Mouse (Mus musculus) erythroid progenitor cell, adult 5-6 weeks (primary cell): ENCODE measurements at regions not wholly inside any gene's neighbourhood (a gene's known extent, or its start where the extent isn't known, plus 50 kb on each side); places are given as distances from the start of the nearest gene placed in this dataset.
A peak's percentile ranks its signal among the peaks of the same experiment; 100 is the strongest.

Experiments used
- ATAC-seq: replicated peaks from 2 replicates; pipeline ENCODE4 v1.8.0; 2016; ENCODE audit warnings: moderate number of reproducible peaks, mild to moderate bottlenecking, moderate TSS enrichment, inconsistent platforms; ENCODE audit not compliant: poor library complexity, low FRiP score, severe bottlenecking

GRCm38 (mm10) chr17:4765723-4766122 is 228.4 kb upstream of the Arid1b start:
- no peak for ATAC-seq

DNA sequence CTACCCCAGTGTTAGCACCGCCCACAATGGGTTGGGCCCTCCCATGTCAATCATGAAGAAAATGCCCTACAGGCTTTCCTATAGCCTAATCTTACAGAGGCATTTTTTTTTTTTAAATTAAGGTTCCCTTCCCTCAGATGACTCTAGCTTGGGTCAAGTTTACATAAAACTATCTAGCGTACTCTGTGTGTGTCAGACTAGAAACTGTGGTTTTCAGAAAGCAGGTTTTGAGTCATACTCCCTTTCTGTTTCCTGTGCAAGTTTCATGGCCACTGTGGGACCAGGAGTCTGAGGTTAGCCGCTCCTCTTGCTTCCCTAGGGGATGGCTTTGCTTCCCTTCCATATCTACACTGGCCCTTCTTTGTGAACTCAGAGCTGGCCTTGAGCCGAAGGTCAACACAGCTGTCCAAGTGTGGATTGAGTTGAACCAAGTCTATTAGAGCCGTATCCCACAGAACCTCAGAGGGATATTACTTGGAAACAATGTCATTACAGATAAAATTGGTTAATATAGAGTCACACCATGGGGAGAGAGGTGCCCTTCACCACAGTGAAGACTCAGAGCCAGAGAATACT is 226.1 kb upstream of the Arid1b start:
- no peak for ATAC-seq

DNA sequence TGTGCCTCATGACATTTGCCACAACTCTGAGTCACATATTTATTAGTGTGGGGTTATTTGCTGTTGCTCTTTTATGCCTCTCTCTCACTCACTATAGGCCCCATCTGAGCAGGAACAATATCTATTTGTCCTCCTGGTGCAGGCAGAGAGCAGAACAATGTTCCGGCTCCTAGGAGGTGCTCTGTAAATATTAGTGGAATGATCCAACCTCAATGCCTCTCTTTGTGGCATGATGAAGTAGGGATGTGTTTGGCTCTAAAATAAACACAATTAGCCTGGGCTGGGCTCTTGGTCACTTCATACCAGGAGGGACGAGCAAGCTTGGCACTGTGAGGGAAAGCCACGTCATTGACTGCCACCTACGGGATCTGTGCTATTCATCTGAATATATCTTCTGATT is 224.8 kb upstream of the Arid1b start:
- no peak for ATAC-seq

GRCm38 (mm10) chr17:4770052-4770451 is 224.1 kb upstream of the Arid1b start:
- no peak for ATAC-seq

GRCm38 (mm10) chr17:4778161-4778560 is 216.0 kb upstream of the Arid1b start:
- 0 out of 2 replicates have a peak, but pooled peaks have one; percentile 66 for ATAC-seq

- ATAC-seq, result no peak
Observed at GRCm38 (mm10) chr17:4779017-4779416, 215.1 kb upstream of the Arid1b start.

DNA sequence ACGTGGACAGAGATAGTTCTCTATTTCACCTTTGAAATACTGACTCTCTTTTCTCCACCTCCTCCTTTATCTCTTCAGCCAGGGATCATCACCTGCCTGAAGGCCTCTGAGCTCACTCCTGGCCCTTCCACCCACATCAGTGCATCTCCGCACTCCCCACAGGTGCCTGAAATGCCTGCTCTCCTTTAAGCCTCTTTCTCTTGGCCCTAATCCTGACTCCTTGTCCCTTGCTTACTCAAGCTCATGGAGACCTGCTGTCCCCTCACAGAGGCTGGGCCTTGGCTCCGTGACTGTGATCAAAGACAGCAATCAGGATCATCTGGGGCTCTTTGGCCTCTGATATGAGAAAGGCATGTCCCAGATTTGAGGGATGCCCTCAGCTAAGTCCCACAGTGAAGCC is 212.5 kb upstream of the Arid1b start:
- no peak for ATAC-seq

DNA sequence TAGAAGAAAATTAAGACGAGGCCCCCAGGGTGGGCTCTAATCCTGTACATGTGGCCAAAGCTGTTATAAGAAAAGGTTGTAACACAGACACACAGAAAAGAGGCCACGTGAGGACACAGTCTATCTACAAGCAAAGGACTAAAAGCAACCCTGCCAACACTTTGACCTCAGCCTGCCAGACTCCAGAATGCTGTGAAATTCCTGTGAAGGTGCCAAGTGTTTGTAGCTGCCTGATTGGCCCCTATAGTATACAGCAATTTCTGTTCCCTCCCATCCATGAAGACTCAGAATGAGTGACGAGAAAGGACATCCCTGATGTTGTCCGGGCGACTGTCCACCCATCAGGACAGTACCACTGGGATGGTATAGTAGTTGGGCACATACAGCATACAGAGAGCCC is 209.8 kb upstream of the Arid1b start:
- no peak for ATAC-seq

GRCm38 (mm10) chr17:4785281-4785839 is 208.8 kb upstream of the Arid1b start:
- ATAC-seq, result no peak

DNA sequence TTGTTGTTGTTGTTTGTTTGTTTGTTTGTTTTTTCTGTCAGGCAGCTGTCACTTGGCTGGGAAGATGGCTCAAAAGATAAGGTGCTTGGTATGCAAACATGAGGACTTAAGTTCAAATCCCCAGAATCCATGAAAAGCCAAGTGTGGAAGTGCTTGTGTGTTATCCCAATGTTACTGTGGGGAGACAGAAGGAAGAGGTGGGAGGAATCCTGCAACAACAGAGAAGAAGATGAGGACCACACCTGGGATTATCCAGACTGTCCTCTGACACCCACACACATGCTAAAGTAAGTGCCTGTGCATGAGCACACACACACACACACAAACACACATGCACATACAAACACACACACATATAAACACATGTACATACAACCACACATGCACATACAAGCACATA is 207.6 kb upstream of the Arid1b start:
- no peak for ATAC-seq

DNA sequence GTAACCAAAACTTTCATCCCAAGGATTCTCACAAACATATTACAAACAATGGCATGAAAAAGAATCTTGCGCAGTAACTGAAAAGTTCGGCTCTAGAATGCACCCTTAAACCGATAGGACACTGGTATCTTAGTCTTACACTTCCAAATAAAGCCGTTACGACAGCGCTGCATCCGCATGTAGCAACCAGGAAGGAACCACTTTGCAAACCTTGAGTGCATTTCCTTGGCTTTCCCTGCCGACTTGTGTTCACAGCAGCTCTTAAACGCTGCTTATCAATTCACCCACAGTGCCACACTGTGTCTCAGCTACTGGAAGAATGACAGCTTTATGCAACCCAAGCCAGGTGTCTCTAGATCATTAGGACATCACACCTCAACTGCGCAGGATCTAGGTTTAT is 202.3 kb upstream of the Arid1b start:
- ATAC-seq, result no peak

- no peak for ATAC-seq
Observed at GRCm38 (mm10) chr17:4796241-4796640, 197.9 kb upstream of the Arid1b start.

- ATAC-seq, result no peak
Observed at GRCm38 (mm10) chr17:4804013-4804412, 190.1 kb upstream of the Arid1b start.

DNA sequence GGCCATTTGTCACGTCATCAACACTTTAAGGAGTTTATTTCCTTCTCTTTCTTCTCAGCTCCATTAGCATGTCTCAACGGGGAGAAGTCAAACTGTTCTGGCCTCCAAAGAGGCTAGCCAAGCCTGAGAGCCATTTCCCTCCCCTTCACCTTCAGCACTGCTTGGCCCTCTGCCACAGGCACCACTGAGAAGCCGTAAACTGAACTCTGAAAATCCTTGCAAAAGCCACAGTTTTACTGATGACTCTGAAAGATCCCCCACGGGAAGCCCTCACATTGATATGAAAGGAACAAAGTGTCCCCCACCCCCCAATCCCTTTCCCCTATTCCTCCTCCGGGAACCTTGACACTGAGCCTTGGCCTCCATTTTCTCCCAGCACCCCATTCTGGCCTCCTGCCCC is 188.1 kb upstream of the Arid1b start:
- no peak for ATAC-seq

- no peak for ATAC-seq
Observed at GRCm38 (mm10) chr17:4808926-4809325, 185.2 kb upstream of the Arid1b start.

- ATAC-seq, result no peak
Observed at GRCm38 (mm10) chr17:4813232-4813631, 180.9 kb upstream of the Arid1b start.

DNA sequence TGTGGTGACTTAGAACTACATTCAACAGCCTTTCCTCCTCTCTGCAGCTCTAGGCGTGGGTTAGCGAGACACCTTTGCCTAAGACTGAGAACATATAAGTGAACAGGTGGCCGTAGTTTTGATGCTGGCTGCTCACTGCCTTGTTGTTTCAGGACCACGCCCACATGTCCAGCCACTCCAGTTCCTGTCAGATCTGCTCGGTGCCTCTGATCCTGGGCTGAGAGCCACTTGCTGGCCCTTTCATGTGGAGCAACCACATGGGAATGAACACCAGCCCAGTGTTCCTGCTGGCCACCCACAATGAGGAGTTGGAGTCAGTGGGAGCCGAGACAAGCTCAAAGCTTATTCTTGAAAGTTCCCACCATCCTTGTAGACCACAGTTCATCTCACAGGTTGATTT is 180.5 kb upstream of the Arid1b start:
- ATAC-seq, result no peak

GRCm38 (mm10) chr17:4825221-4825895 is 168.8 kb upstream of the Arid1b start:
- ATAC-seq, result no peak

- no peak for ATAC-seq
Observed at GRCm38 (mm10) chr17:4834065-4834464, 160.1 kb upstream of the Arid1b start.

GRCm38 (mm10) chr17:4834571-4834970 is 159.6 kb upstream of the Arid1b start:
- ATAC-seq, result no peak

DNA sequence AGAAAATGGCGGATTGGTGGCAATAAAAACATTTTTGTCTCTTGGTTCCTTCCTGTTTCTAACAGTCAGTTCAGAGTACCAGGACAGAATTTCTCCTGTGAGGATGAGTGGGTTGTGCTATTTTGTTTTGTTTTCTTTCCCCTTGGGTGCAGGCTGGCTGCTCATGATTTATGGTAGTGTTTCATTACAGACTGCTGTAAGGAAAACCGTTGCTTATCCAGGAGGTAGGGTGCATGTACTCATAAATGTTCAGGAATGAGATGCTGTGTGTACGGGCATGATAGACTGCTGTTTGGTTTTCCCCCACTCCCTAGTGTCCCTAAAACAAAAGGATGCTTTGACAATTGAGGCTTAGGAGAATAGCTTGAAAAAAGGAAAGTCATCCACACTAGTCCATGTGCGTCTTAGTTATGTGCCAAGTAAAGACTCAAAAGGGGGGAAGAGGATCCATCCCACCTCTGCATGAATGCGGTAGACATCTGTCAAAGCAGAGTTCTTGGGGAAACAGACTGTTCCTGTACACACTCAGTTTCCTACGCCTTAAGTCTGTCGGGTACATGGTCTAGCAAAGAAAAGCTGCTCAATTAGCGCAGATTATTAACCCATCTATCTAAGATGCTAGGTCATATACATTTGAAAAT is 158.9 kb upstream of the Arid1b start:
- ATAC-seq, result no peak
